In genomic region chr1:36090011-36090721, GRCm38 (mm10) we compare ENCODE assay signal across 9 mouse cellular contexts. TPM values are rescaled to one million over a fixed set of nuclear protein-coding genes. Genes with fewer than 3 reads are reported as not detected.
DNase-seq lines count a peak whose midpoint lies in the region; ATAC-seq and TF ChIP-seq lines count a peak whose summit lies in the region.
"Had no signal": no experiment of that assay in that cellular context is flagged by ENCODE, and none has a peak within 500 bp of the region (broad histone marks: within the 10 kb centered on the region; RNA-seq: fewer than 3 reads in every experiment).

No protein-coding gene starts in this region.

- peaks cover 24% of the 10 kb centered on the region for H3K36me3 ChIP-seq in lung, embryonic 14.5 days (ENCODE audit: insufficient read depth)

- H3K9ac ChIP-seq in lung, embryonic 14.5 days = no peak overlapping the region

- no peaks in the 10 kb centered on the region for H3K27me3 ChIP-seq in lung, embryonic 14.5 days (ENCODE audit: insufficient read depth, low read length)

- ATAC-seq in lung, embryonic 14.5 days (ENCODE audit: insufficient read depth) = no peak; the same call in 1 of the 2 replicates
- peak; percentile 50 for ATAC-seq in granulocyte monocyte progenitor cell, adult 5-6 weeks (replicated peaks; ENCODE audit: poor library complexity, severe bottlenecking)
- ATAC-seq in megakaryocyte-erythroid progenitor cell, adult 5-6 weeks (replicated peaks; ENCODE audit: low FRiP score, low TSS enrichment, poor library complexity, severe bottlenecking) = peak; percentile 7; the same call in 1 of the 2 replicates

- H3K4me2 ChIP-seq in lung, embryonic 14.5 days = no peak overlapping the region

- peaks cover 9% of the 10 kb centered on the region; the same call in 1 of the 2 replicates for H3K4me1 ChIP-seq in lung, embryonic 14.5 days (ENCODE audit: insufficient read depth)
- peaks cover 14% of the 10 kb centered on the region for H3K4me1 ChIP-seq in bone marrow, adult 2 months (ENCODE audit: control insufficient read depth, insufficient read depth, low read length)

- H3K27ac ChIP-seq in lung, embryonic 14.5 days (ENCODE audit: low read depth) = peak overlapping the region; percentile 64
- peak overlapping the region; percentile 88 for H3K27ac ChIP-seq in bone marrow, adult 2 months (ENCODE audit: control insufficient read depth, insufficient read depth, low read depth, low read length, poor library complexity)

- TF ChIP-seq CTCF in lung, embryonic 14.5 days (IDR thresholded peaks at IDR 0.05; ENCODE audit: low read depth) = no peak
- TF ChIP-seq CTCF in bone marrow, adult 2 months (IDR thresholded peaks at IDR 0.05; ENCODE audit: control insufficient read depth, insufficient read depth, low read length) = no peak

- WGBS in lung, embryonic 14.5 days = 44% methylated on average over 6 of the region's 6 CpGs
- WGBS in bone marrow, adult 2 months = 61% methylated on average over 6 of the region's 6 CpGs

- H3K9me3 ChIP-seq in lung, embryonic 14.5 days (ENCODE audit: low read depth, low read length) = no peaks in the 10 kb centered on the region

- no peak overlapping the region for H3K4me3 ChIP-seq in lung, embryonic 14.5 days (ENCODE audit: low read depth, low read length)
- H3K4me3 ChIP-seq in bone marrow, adult 2 months (replicated peaks; ENCODE audit: control insufficient read depth, low read depth, low read length) = no peak overlapping the region

- TF ChIP-seq POLR2A in bone marrow, adult 2 months (IDR thresholded peaks at IDR 0.05; ENCODE audit: borderline replicate concordance, control insufficient read depth, low read depth, low read length) = no peak

- peak; percentile 44 for DNase-seq in lung, embryonic 14.5 days
- DNase-seq in lung, postnatal 14 days = no peak
- DNase-seq in right cerebral cortex, adult 18-20 months = no peak
- no peak for DNase-seq in gastrocnemius, adult 18-20 months (ENCODE audit: low spot score)
- DNase-seq: gastrocnemius, postnatal 14 days; right cerebral cortex, postnatal 25 days had no signal

RNA-seq across cellular contexts. Expression of gene Hs6st1, which starts 22.0 kb away (rescaled TPM):
- polyA plus RNA-seq in lung, embryonic 14.5 days (2014; fragmentation: Nextera tagmentation; extraction: Ambion mirVana) = 14.2 and 16.2 TPM in 2 replicates
- 42.4 and 47.6 TPM in 2 replicates for polyA plus RNA-seq in bone marrow, adult 2 months (2011; ENCODE audit: insufficient read depth, insufficient read length, low replicate concordance, missing spikeins)
- 10.3 and 11.5 TPM in 2 replicates for total RNA-seq in granulocyte monocyte progenitor cell, adult 5-6 weeks (2014; fragmentation: Nextera tagmentation)
- total RNA-seq in granulocyte monocyte progenitor cell, adult 5-6 weeks (2017) = 6.5 and 8.9 TPM in 2 replicates
- 50.8 and 62.3 TPM in 2 replicates for total RNA-seq in megakaryocyte-erythroid progenitor cell, adult 5-6 weeks (2014; fragmentation: Nextera tagmentation)
- 18.3 and 30.2 TPM in 2 replicates for total RNA-seq in megakaryocyte-erythroid progenitor cell, adult 5-6 weeks (2017)
- total RNA-seq in gastrocnemius, adult 18-20 months (2021) = 10 to 100 TPM; 19.7 to 22.0 TPM
